ENCODE assay signal across 15 mouse cellular contexts in the genomic region with DNA sequence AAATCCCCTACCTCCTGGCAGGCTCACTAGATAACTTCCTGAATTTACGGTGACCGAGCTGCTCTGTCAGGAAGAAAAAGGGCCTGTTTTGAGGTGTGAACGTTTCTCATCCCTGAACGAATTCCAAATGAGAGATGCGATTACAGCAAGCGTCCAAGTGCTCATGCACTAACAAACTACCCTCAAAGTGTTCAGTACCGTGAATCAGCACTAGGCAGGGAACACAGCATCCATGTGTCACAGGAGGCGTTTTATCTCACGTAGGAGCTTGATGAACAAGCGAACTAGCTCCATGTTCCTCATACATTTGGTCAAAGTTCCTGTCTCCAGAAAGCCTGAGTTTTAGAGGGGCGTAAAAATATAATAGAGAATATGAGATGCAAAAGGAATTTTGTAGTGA.
DNase-seq lines count a peak whose midpoint lies in the region; ATAC-seq and TF ChIP-seq lines count a peak whose summit lies in the region.
"Had no signal": no experiment of that assay in that cellular context is flagged by ENCODE, and none has a peak within 500 bp of the region (broad histone marks: within the 10 kb centered on the region; RNA-seq: fewer than 3 reads in every experiment).

No protein-coding gene starts in this region.

- no peaks in the 10 kb centered on the region for H3K9me3 ChIP-seq in neural tube, embryonic 15.5 days (replicated peaks)
- H3K9me3 ChIP-seq: embryonic facial prominence, embryonic 10.5 days; forebrain, embryonic 15.5 days; heart, embryonic 13.5 days; hindbrain, embryonic 15.5 days had no signal

- peak in 1 of 2 experiments; percentile 12 for DNase-seq in layer of hippocampus, adult 2 months (ENCODE audit: low spot score in 2 of 2)
- no peak for DNase-seq in layer of hippocampus, adult 11-12 months (ENCODE audit: low spot score)
- peak; percentile 1 for DNase-seq in Muller cell, postnatal 12 days (ENCODE audit: inconsistent ontology term)
- DNase-seq in R1 (ENCODE audit: low read depth, low spot score), result peak; percentile 2
- DNase-seq in adrenal gland, adult 2 months, result no peak
- DNase-seq: adrenal gland, postnatal 14 days; cerebellum, adult 2 months; cerebellum, postnatal 10 days; gastrocnemius, postnatal 36 days; heart, postnatal 36 days had no signal

- no peak for ATAC-seq in neural tube, embryonic 15.5 days (ENCODE audit: low FRiP score)
- ATAC-seq: forebrain, embryonic 15.5 days had no signal

- H3K27ac ChIP-seq in layer of hippocampus, adult 2 months, result no peak overlapping the region
- H3K27ac ChIP-seq in neural tube, embryonic 15.5 days (replicated peaks), result no peak overlapping the region
- H3K27ac ChIP-seq: embryonic facial prominence, embryonic 10.5 days; forebrain, embryonic 15.5 days; heart, embryonic 13.5 days; hindbrain, embryonic 15.5 days had no signal

- TF ChIP-seq CTCF in layer of hippocampus, adult 2 months (conservative IDR thresholded peaks at IDR 0.05), result peak; percentile 36

- no peak overlapping the region for H3K4me3 ChIP-seq in layer of hippocampus, adult 2 months
- H3K4me3 ChIP-seq in neural tube, embryonic 15.5 days (replicated peaks), result no peak overlapping the region
- H3K4me3 ChIP-seq: embryonic facial prominence, embryonic 10.5 days; forebrain, embryonic 15.5 days; heart, embryonic 13.5 days; hindbrain, embryonic 15.5 days had no signal

- H3K9ac ChIP-seq in neural tube, embryonic 15.5 days (replicated peaks), result no peak overlapping the region
- H3K9ac ChIP-seq: forebrain, embryonic 15.5 days; heart, embryonic 13.5 days; hindbrain, embryonic 15.5 days had no signal

- no peaks in the 10 kb centered on the region for H3K27me3 ChIP-seq in neural tube, embryonic 15.5 days (replicated peaks)
- H3K27me3 ChIP-seq: forebrain, embryonic 15.5 days; heart, embryonic 13.5 days; hindbrain, embryonic 15.5 days had no signal

- H3K4me1 ChIP-seq in neural tube, embryonic 15.5 days, result peaks cover 9% of the 10 kb centered on the region
- H3K4me1 ChIP-seq: embryonic facial prominence, embryonic 10.5 days; heart, embryonic 13.5 days; hindbrain, embryonic 15.5 days had no signal

- no peaks in the 10 kb centered on the region for H3K36me3 ChIP-seq in neural tube, embryonic 15.5 days
- H3K36me3 ChIP-seq: embryonic facial prominence, embryonic 10.5 days; forebrain, embryonic 15.5 days; heart, embryonic 13.5 days; hindbrain, embryonic 15.5 days had no signal

- H3K4me2 ChIP-seq in neural tube, embryonic 15.5 days, result peak overlapping the region; percentile 27
- H3K4me2 ChIP-seq: forebrain, embryonic 15.5 days; heart, embryonic 13.5 days had no signal

- WGBS in neural tube, embryonic 15.5 days, result 61% methylated on average over 11 of the region's 11 CpGs

Comparison
In these comparisons a context has a peak if more than half of its experiments do, and no peak if none do; other contexts are left out.
1. DNase-seq: peak in Muller cell, postnatal 12 days (single experiment) and R1 (single experiment); none in layer of hippocampus, adult 11-12 months (single experiment) and adrenal gland, adult 2 months (single experiment).